Mouse (Mus musculus) cerebellum, adult 8-10 months (tissue): ENCODE results near the gene Sox18.

ENCODE experiments used
- DNase-seq: peaks from one replicate; pipeline ENCODE4 v3.0.0; 2022

The Sox18 gene

GRCm38 (mm10) chr2:181671326-181671725 is at the start of gene Sox18:
Gene Sox18, minus strand, starts transcription at chr2:181671640.
- no peak for DNase-seq

DNA sequence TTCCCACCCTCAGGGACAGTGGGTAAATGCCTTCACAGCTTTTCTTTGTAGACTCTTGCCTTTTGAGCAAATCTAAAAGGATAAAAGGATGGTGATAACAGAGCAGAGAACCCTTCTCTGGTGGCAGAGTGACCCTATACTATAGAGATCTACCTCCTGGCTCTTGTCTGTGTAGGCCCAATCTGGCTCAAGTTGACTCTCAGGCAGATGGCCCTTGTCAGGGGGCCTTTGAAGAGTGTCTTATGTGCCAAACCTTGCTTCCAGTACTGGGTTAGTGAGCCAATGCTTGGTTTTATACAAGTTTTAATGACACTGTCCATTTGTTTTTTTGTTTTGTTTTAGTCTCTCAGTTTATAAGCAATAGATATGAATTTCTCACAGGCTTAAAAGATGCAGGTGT is 49.8 kb upstream of the Sox18 start:
- DNase-seq: peak; percentile 52

- peak; percentile 41 for DNase-seq
These were observed 48.6 kb upstream of the Sox18 start for GRCm38 (mm10) chr2:181720061-181720460.

GRCm38 (mm10) chr2:181716991-181717390 is 45.6 kb upstream of the Sox18 start:
- no peak for DNase-seq

DNA sequence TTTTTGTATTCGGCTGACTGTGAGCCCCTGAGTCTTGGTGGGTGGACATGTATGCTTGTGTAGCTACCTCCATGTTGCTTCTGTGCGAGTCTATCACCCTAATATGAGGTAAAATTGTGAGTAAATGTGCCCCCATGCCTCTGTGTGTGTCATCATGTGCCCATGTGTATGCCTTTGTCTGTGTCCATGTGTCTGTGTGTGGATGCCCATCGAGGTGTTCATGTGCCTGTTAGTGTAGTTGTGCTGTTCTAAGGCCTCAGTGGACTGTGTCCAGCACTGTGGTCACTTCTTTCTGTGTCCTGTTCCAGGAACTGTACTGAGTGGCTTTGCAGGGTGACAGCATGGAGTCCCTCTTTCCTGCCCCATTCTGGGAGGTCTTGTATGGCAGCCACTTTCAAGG is 43.9 kb upstream of the Sox18 start:
- no peak for DNase-seq

DNA sequence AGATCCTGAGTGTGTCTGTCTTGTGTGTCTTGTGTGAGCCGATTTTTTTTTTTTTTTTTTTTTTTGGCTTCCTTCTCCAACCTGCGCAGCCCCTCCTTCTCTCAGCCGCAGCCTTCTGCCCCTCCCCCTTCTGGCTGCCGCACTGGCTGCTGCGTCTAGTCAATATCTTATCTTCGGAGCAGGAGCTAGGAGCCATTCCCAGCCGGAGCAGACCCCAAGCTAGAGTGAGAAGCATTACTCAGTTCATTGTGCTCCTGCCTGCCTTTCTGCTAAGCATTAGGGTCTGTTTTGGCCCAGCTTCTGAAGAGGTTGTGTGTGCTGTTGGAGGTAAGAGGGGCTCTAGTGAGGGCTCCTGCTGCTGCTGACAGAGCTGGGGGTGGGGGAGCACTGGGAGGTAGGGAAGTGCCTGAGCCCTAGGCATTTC is 43.5 kb upstream of the Sox18 start, which contains the start of gene Oprl1:
Oprl1 (plus strand) TSS at position 114 of the 424 bp plus-strand sequence.
- DNase-seq: no peak

DNA sequence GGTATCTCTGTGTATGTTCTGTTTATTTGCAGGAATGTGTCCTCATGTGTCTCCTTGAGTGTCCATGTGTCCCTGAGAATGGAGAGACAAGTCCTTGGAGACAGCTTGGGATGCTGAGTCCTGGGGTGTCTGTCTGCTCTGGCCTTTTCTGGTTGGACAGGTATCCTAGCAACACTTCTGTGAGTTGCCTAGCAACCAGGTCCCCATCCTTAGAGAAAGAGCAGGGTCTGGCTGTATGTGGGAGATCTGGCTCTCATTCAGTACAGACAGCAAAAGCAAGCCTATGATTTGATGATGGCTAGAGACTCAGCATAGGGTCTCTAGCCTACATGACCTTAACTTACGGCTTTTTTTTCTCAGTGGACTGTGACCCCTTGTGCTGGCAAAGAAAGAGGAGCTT is 42.3 kb upstream of the Sox18 start:
- no peak for DNase-seq

GRCm38 (mm10) chr2:181706668-181707067 is 35.2 kb upstream of the Sox18 start:
- DNase-seq: no peak

DNA sequence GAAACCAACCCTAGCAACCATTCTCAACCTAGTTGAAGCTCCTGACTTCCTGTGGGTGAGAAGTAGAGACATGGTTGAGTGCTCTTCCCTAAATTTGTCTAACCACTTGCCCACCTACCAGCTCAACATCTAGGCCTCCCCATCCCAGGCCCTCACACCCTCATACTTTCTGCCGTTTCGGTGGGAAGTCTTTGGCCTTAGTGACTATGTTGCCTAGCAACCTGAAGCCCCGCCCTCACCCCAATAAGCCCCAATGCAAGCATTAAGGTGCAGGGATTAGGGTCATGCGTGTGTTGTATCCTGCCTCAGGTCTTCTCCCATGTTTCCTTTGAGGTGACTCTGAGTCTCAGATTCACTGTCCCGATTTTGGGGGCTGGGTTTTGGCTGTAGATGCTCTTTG is 26.8 kb upstream of the Sox18 start, which contains the start of gene Lkaaear1:
Lkaaear1 (minus strand) TSS at position 202 of the 400 bp plus-strand sequence.
- DNase-seq: no peak

- no peak for DNase-seq
These were observed 25.5 kb upstream of the Sox18 start for GRCm38 (mm10) chr2:181696801-181697420.

DNA sequence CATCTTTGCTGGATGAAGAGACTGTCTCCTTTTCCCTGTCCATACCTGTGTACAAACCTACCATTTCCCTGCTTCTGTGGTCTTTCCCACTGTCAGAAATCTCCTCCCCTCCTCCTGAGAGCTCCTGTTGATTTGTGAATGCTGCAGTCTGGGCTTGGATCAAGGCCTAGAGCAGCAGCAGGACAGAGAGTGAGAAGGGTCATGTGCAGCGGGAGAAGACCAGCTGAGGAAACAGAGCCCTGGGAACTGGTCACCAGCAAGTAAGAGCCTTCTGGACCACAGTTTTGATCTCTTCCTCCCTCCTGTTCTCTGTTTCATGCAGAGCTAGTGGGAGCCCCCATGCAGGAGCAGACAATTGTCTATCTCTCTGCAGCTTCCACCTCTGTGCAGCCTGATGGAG is 24.3 kb upstream of the Sox18 start:
- no peak for DNase-seq

- no peak for DNase-seq
These were observed 23.1 kb upstream of the Sox18 start for GRCm38 (mm10) chr2:181694581-181694980.

DNA sequence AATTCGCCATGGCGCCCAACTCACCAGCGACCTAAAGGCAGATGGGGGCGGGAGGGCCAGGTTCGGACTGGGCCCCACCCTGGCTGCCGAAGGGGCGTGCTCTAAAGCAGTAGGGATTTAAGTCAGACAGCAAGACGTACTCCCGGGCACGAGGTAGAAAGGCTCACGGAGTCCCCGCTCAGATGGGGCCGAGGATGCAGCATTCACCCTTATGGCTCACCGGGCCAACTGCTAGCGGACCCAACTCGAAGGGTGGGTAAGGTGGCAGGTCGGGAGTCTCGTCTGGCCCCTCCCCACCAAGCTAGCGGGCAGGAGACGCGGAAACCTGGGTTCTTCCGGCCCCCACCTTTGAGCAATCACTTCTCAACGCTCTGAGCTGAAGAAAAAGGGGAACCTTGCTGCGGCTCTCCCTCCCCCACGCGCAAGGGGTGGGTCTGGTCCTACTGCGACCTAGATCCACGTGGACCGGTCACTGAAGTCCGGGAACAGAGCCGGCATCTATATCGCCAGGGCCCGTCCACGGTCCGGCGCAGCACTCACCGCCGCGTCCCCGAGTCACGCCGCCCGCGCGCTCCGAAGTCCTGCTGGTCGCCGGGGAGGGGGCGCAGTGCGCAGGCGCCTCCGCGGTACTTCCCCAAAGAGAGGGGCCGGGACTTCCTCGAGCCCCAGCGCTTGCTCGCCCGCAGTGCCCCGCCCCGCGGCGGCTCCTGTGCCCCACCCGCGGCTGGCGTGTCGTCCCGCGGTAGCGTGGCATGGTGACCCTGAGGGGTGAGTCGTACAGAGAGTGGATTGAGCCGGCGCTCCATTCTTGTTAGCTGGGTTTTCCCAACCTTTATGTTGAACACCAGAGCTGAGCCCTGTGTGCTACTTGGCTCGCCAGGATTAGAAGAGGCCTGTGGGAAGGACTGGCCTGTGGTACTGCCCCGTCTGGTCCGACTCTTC is 22.2 kb upstream of the Sox18 start, which contains the start of gene Rgs19:
Rgs19 (minus strand) TSS at position 639 of the 942 bp plus-strand sequence.
- peak; percentile 61 for DNase-seq

DNA sequence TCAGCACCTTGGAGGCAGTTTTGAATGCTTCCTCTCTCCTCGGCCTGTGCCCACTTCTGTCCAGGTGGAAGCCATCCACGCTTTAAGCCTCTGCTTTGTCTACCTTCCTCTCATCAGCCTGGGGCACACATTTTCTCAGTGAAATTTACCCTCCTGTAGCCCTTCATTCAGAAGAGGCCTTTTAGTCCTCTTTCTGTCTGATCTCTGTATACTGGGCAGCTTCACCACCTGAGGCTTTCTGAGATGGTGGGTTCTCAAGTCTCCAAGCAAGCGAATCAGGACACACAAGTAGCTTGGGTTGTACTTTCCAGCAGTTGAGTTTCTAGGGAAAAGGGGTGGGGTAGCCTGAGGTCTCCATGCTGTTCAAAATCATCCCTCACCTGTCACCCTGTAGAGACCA is 20.9 kb upstream of the Sox18 start:
- DNase-seq: peak; percentile 1

- no peak for DNase-seq
These were observed 20.1 kb upstream of the Sox18 start for GRCm38 (mm10) chr2:181691571-181691970.

DNA sequence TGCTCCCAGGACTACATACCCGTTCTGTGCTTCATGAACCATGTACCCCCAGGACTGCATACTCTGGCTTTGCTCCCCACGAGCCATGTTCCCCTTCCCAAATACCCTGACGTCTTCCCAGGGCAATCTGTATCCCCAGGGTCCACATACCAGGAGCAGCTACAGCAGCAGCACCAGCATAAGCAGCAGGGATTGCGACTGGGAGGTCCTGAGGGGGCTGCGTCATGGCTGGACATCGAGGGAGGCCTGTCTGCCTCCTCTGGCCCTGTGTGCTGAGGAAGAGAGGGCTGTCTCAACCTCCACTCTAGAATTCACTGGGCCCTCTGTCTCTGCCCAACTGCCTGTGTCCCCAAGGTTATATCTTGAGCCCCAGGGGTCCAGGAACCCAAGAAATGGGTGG is 19.6 kb upstream of the Sox18 start:
- DNase-seq: no peak

DNA sequence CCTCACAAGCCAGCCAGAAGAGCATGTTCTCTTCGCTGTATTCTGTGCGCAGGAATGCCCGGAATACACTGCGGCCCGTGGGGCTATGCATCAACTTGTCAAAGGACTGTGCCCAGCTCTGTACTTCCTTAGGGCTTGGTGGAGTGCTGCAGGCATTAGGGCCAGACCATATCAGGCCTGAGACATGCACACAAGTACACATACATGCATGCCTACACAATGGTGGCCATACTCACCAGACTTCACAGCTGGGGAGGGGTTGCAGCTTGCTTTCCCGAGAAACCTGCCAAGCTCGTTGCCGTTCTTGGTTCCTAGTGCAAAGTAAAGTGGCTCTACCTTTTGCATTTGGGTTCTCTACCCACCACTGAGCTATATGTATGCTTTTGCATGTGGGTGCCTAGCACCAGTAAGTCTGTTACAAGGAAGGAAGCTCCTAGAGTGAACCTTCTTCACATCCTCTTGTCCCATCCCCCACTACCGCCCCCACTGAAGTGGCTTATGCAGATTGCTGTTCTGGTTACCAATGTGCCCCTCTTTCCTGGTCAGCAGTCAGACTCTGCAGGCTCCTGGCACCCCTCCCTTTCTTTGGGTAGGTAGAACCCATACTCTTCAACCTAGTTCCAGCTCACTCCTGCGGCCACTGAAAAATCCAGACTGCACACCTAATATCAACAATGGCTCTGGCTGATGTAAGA is 18.2 kb upstream of the Sox18 start:
- DNase-seq: no peak

- no peak for DNase-seq
These were observed 16.1 kb upstream of the Sox18 start for GRCm38 (mm10) chr2:181687586-181687985.

- no peak for DNase-seq
These were observed 14.2 kb upstream of the Sox18 start for GRCm38 (mm10) chr2:181685686-181686085.

DNA sequence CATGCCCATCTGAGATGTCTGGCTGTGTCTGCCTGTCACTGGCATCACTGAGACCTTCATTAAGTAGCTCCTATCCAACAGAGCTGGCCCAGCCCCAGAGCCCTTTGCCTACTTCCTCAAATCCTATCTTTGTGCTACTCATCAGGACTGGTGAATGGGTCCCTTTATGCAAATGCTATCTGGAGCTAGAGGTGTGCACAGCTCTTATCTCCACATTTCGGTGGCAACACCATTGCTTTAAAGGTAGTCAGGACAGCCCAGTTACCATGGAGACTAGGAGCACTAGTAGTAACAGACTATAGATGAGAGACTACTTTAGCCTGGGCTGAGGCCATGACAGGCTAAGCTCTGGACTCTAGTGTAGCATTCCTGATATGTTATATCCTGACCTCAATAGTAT is 13.3 kb upstream of the Sox18 start:
- DNase-seq: no peak

- no peak for DNase-seq
These were observed 11.9 kb upstream of the Sox18 start for GRCm38 (mm10) chr2:181683381-181683780.

- DNase-seq: no peak
These were observed 10.5 kb upstream of the Sox18 start for GRCm38 (mm10) chr2:181681978-181682377.

DNA sequence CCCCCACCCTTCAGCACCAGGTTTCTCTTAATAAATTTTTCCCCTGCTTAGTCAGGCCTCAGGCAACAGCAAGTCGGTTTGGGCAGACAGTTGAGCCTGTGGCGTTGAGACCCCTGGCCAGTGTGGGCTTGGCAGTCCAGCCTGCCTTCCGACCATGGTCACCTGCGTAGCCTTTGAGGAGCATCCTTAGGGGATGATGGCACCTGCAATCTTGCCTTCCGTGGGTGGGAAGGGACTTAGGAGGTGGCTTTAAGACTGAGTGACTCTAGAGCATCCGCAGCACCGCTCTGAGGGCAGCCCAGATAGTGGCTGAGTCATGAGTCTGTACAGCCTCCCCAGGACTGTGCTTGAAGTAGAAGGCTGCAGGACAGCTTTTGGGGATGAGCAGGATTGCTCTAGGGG is 9.3 kb upstream of the Sox18 start:
- peak; percentile 48 for DNase-seq
